Mouse (Mus musculus) subcutaneous adipose tissue, adult 2 months (tissue): Measurements from ENCODE around the gene Wnt7b. TPM values are rescaled to one million over a fixed set of nuclear protein-coding genes. Genes with fewer than 3 reads are reported as not detected.

Experiments used
- polyA plus RNA-seq: library from polyadenylated mRNA; depleted of rRNA; stranded (reverse); fragments of >200 nt; gene quantifications from 2 replicates; pipeline ENCODE4 v1.2.3, GENCODE M21; 2012; ENCODE audit warnings: low replicate concordance; rRNA removed

Gene Wnt7b
- polyA plus RNA-seq: 0.13 and 6.0 TPM in 2 replicates

DNA sequence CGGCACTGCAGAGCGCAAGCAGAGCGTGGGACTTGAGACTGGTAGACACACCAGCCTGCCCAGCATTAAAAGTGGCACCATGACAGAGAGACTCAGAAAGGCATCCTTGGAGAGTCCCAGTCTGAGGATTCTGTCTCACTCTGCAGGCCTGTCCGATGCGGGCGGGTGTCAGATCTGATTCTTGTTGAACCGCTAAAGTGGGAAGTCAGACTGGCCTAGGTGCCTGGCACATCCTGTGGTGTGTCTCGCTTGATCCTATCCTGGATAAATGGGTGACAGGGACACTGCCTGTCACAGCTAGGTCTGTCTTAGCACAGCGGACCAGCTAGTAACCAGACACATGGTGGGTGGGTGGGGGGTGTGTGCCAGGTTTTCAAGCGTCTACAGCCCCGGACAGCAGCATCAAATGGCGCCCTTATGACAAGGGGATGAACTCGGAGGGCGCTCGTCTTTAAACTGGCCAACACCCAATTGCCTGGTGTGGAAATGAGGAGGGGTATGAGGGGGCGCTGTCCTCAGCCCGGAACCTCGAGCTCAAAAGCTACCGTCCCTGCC lies at the start of gene Wnt7b:
Gene Wnt7b (minus strand): TSS at position 118 of the 555 bp plus-strand sequence.

DNA sequence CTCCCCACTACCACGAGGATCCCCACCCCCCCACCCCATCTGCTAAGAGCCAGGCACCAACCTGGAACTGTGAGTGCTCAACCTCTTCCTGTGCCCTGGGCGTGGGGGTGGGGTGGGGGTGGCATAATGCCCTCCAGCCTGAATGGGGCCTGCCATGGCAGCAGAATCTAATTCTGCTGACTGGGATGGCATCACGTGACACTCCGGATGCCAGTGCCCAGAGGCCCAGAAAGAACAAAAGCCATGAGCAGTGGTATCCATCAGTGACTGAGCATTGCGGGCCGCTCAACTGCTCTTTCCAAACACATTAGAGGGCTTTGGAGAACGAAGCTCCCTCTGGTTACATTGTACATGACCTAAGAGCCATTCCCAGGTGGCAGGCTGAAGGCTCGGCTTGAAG lies 79.1 kb downstream of the Wnt7b start, which contains the start of gene 7530416G11Rik:
Gene 7530416G11Rik (minus strand): TSS at position 101 of the 400 bp plus-strand sequence.

Other genes starting within 250 kb of the Wnt7b start
- gene Atxn10, start 246.2 kb downstream of the Wnt7b start, polyA plus RNA-seq: 127 and 129 TPM in 2 replicates
- not detected in 2 replicates for gene 7530416G11Rik, start 79.2 kb downstream of the Wnt7b start, polyA plus RNA-seq
- gene Ppara, start 152.5 kb upstream of the Wnt7b start, polyA plus RNA-seq: 3.7 and 6.3 TPM in 2 replicates
- gene Cdpf1, start 229.2 kb upstream of the Wnt7b start, polyA plus RNA-seq: 39.6 and 77.1 TPM in 2 replicates
- 0.06 and 1.2 TPM in 2 replicates for gene Pkdrej, start 239.3 kb upstream of the Wnt7b start, polyA plus RNA-seq
- gene Ttc38, start 249.8 kb upstream of the Wnt7b start, polyA plus RNA-seq: 11.7 and 12.6 TPM in 2 replicates